Mouse (Mus musculus) spleen, postnatal 14 days (tissue): ENCODE data around the gene Loxl3.
A peak's percentile ranks its signal among the peaks of the same experiment; 100 is the strongest.

Experiments
- DNase-seq, 2 experiments: peaks; one replicate each; pipeline ENCODE4 v3.0.0; 2021 to 2022; ENCODE audit warnings: low spot score in 2 of 2

Gene Loxl3

GRCm38 (mm10) chr6:83033249-83034185 is at the start of gene Loxl3, which contains the start of gene Dok1:
TSS of gene Loxl3 (plus strand) at chr6:83034173.
TSS of gene Dok1 (minus strand) at chr6:83033471.
- DNase-seq: peak; percentile 57 to 64

GRCm38 (mm10) chr6:82987411-82987971 is 46.5 kb upstream of the Loxl3 start:
- no peak for DNase-seq

- no peak for DNase-seq
These were observed 40.3 kb upstream of the Loxl3 start for GRCm38 (mm10) chr6:82993696-82994095.

GRCm38 (mm10) chr6:82994372-82994771 is 39.6 kb upstream of the Loxl3 start:
- no peak for DNase-seq

DNA sequence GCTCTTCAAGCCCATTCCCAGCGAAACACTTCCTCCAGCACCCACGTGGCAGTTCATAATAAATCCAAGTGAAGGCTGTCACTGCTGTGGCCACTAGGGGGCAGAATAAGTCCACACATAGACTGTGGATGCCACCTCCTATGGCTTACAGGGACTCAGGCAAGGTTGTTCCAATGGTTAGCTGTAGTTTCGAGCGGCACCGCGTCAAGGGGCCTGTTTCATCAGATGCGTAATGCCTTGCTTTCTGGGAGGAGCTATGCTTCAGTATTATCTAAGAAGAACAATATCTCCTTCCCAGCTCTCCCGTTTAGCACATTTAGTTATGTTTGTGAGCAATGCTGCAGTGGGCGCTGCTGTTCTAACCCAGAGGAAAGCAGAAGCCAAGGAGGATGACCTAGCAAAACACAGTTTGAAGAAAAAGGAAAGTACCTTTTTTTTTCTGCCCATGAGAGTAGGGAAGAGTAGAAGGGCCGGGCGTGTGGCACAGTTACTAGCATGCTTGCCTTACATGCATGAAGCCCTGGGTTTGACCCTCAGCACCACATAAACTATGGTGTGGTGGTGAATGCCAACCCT is 37.1 kb upstream of the Loxl3 start:
- DNase-seq: peak; percentile 79 to 88

- no peak for DNase-seq
These were observed 36.4 kb upstream of the Loxl3 start for GRCm38 (mm10) chr6:82997511-82998102.

GRCm38 (mm10) chr6:82998326-82998725 is 35.6 kb upstream of the Loxl3 start:
- no peak for DNase-seq

GRCm38 (mm10) chr6:82999986-83000385 is 34.0 kb upstream of the Loxl3 start:
- DNase-seq: no peak

DNA sequence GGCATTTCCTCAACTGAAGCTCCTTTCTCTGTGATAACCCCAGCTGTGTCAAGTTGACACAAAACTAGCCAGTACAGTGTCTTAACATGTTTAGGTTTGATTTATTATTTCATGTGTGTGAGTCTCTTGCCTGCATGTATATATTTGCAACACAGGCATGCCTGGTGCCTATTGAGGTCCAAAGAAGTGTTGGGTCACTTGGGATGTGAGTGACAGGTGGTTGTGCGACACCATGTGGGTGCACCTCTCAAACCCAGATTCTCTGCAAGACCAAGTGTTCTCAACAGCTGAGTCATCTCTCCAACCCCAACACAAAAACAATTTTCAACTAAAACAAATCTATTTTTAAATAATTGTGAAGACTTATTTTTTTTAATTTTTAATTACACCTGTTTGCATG is 30.9 kb upstream of the Loxl3 start:
- no peak for DNase-seq

GRCm38 (mm10) chr6:83003850-83004249 is 30.1 kb upstream of the Loxl3 start:
- DNase-seq: no peak

GRCm38 (mm10) chr6:83004309-83004708 is 29.7 kb upstream of the Loxl3 start:
- no peak for DNase-seq

GRCm38 (mm10) chr6:83004872-83005271 is 29.1 kb upstream of the Loxl3 start:
- DNase-seq: no peak

- DNase-seq: no peak
These were observed 28.4 kb upstream of the Loxl3 start for GRCm38 (mm10) chr6:83005444-83006011.

GRCm38 (mm10) chr6:83006114-83006513 is 27.9 kb upstream of the Loxl3 start:
- no peak for DNase-seq

GRCm38 (mm10) chr6:83008659-83009058 is 25.3 kb upstream of the Loxl3 start:
- no peak for DNase-seq

DNA sequence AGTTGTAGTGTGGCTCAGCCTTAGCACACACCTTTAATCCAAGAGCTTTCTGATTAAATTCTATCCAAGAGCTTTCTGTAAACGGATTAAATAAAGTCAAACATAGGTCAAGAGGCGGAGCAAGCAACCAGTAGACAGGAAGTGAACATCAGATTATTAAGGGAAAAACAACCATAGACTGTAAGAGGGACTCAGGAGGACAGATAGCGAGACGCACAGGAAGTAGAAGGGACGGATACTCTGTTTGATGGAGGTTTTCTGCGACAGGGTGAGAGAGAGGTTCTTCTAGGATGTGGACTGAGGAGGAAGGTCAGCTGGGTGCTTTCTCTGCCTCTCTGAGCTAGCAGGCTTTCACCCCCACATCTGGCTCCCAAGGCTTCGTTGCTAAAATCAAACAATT is 24.0 kb upstream of the Loxl3 start:
- DNase-seq: no peak

DNA sequence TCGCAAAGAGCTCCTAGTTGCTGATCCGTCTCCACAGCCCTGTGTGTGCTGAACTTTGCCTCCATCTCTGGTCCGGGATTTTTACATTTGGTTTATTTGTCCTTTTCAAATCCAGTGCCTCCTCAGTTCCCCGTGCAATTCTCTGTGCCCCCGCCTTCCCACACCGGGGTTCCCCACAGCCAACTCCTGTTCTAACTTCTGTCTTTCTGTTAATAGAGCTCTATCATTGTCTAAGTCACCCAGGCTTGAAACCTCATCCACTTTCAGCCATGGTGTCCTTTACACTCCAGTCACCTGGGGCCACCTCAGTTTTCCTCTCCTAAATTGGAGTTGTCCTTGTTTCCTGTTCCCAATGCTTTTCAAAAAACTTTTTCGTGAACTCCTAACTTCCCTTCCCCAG is 22.7 kb upstream of the Loxl3 start:
- no peak for DNase-seq

DNA sequence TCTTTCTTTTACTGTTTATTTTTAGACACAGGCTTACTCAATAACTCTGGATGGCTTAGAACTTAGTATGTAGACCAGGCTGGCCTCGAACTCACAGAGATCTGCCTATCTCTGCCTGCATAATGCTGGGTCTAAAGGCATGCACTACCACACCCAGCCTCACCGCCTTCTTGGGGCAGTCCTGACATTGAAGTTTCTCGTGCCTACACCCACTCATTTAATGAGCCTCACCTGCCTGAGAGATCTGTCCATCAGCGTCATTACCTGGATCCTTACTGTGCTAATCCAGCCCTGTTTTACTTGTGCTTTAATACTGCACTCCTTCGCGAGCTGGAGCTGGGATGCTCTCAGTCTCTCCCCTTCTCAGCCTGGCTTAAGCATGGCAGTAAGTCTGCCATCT is 22.2 kb upstream of the Loxl3 start:
- no peak for DNase-seq

- DNase-seq: no peak
These were observed 20.5 kb upstream of the Loxl3 start for GRCm38 (mm10) chr6:83013444-83013843.

- peak; percentile 58 to 64 for DNase-seq
These were observed 19.2 kb upstream of the Loxl3 start for GRCm38 (mm10) chr6:83014482-83015466.

DNA sequence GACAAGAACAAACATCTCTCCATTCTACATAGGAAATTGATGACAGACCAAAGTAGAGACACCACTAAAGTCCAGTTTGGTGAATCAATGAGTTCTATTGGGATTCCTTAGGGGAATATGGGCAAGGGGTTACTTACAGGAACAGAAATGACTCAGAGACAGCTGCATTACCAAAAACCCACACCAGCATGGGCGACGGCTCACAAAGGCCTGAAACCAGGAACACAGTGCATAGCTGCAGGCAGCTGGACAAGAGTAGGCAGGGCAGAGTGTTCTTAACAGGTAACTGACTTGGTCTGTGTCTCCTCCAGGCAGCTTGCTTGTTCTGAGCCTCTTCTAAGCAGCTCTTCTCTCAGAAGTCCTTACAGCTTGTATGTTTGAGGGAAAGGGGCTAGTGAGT is 18.2 kb upstream of the Loxl3 start:
- DNase-seq: no peak
